Mouse (Mus musculus): ENCODE results near the gene Pla2g1b.

The Pla2g1b gene

GRCm38 (mm10) chr5:115447108-115447507 lies 19.0 kb upstream of the Pla2g1b start:
- DNase-seq, result no peak

- DNase-seq, result no peak
Observed at GRCm38 (mm10) chr5:115449247-115449646, 16.8 kb upstream of the Pla2g1b start.

- no peak for DNase-seq
Observed at GRCm38 (mm10) chr5:115450410-115451317, 15.4 kb upstream of the Pla2g1b start.

GRCm38 (mm10) chr5:115454422-115455090 lies 11.5 kb upstream of the Pla2g1b start:
- DNase-seq, result no peak

- DNase-seq, result no peak
Observed at GRCm38 (mm10) chr5:115455838-115456237, 10.2 kb upstream of the Pla2g1b start.

GRCm38 (mm10) chr5:115458918-115459317 lies 7.1 kb upstream of the Pla2g1b start:
- DNase-seq, result no peak

GRCm38 (mm10) chr5:115464408-115465115 lies 1.5 kb upstream of the Pla2g1b start:
- DNase-seq, result no peak

GRCm38 (mm10) chr5:115469791-115470190 lies 3.7 kb downstream of the Pla2g1b start:
- DNase-seq, result no peak

GRCm38 (mm10) chr5:115470766-115471531 lies 4.9 kb downstream of the Pla2g1b start:
- DNase-seq, result no peak

- DNase-seq, result no peak
Observed at GRCm38 (mm10) chr5:115473191-115473590, 7.1 kb downstream of the Pla2g1b start.

- DNase-seq, result no peak
Observed at GRCm38 (mm10) chr5:115474174-115474828, 8.2 kb downstream of the Pla2g1b start.

GRCm38 (mm10) chr5:115475337-115476106 lies 9.5 kb downstream of the Pla2g1b start:
- DNase-seq, result peak; percentile 78

- no peak for DNase-seq
Observed at GRCm38 (mm10) chr5:115476107-115476727, 10.2 kb downstream of the Pla2g1b start.

- no peak for DNase-seq
Observed at GRCm38 (mm10) chr5:115479561-115479960, 13.5 kb downstream of the Pla2g1b start.

GRCm38 (mm10) chr5:115480101-115480500 lies 14.0 kb downstream of the Pla2g1b start:
- no peak for DNase-seq

GRCm38 (mm10) chr5:115482390-115483265 lies 16.6 kb downstream of the Pla2g1b start:
- no peak for DNase-seq

- DNase-seq, result no peak
Observed at GRCm38 (mm10) chr5:115483385-115483784, 17.3 kb downstream of the Pla2g1b start.

- peak; percentile 96 for DNase-seq
Observed at GRCm38 (mm10) chr5:115483947-115484920, 18.2 kb downstream of the Pla2g1b start, which contains the start of gene Sirt4. Gene Sirt4 (minus strand): TSS chr5:115484725.
